Mouse (Mus musculus) cerebellum, postnatal 10 days (tissue): ENCODE measurements around the gene Ank3.

Experiments used
- DNase-seq, 2 experiments: peaks; one replicate each; pipeline ENCODE4 v3.0.0; 2021; ENCODE audit warnings: mixed read lengths in 2 of 2

Ank3 gene

GRCm38 (mm10) chr10:69937291-69937921 lies 538.8 kb downstream of the Ank3 start:
- DNase-seq, result no peak

GRCm38 (mm10) chr10:69939144-69939543 lies 540.6 kb downstream of the Ank3 start:
- no peak for DNase-seq

- DNase-seq, result no peak
These were observed 541.4 kb downstream of the Ank3 start for GRCm38 (mm10) chr10:69939966-69940365.

- DNase-seq, result no peak
These were observed 542.4 kb downstream of the Ank3 start for GRCm38 (mm10) chr10:69941001-69941400.

GRCm38 (mm10) chr10:69944845-69945244 lies 546.3 kb downstream of the Ank3 start:
- no peak for DNase-seq

- peak; percentile 36 to 38 for DNase-seq
These were observed 547.3 kb downstream of the Ank3 start for GRCm38 (mm10) chr10:69945870-69946269.

DNA sequence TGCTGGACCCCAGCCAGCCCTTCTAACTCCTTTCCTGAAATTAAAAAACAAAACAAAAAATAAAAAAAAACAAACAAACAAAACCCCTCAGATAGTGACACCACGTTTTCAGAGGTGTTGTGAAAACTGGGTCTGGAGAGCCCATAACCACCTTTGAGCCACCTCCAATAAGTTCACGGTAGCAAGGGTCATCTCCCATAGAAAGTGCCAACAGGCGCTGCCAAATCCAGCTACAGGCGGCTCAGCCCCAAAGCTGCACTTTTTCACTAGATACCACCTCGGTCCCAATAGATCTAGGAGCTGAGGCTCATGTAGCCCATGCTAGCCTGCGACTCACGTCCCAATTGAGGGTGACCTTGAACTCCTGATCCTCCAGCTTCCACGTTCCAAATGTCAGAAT lies 547.7 kb downstream of the Ank3 start:
- DNase-seq, result no peak

- peak; percentile 52 to 65 for DNase-seq
These were observed 548.5 kb downstream of the Ank3 start for GRCm38 (mm10) chr10:69947093-69947492.

- DNase-seq, result no peak
These were observed 551.8 kb downstream of the Ank3 start for GRCm38 (mm10) chr10:69950236-69950918.

DNA sequence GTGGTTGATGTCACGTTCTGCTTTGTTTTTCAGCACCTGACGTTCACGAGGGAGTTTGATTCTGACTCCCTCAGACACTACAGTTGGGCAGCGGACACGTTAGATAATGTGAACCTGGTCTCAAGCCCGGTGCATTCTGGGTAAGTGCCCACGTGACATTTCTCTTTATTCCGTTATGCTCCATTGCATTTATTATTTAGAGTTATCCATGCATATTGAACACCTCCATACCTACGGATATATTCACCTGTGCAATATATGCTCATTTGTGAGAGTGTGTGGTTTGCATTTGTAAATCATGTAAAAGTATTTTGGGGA lies 552.3 kb downstream of the Ank3 start:
- DNase-seq, result no peak

DNA sequence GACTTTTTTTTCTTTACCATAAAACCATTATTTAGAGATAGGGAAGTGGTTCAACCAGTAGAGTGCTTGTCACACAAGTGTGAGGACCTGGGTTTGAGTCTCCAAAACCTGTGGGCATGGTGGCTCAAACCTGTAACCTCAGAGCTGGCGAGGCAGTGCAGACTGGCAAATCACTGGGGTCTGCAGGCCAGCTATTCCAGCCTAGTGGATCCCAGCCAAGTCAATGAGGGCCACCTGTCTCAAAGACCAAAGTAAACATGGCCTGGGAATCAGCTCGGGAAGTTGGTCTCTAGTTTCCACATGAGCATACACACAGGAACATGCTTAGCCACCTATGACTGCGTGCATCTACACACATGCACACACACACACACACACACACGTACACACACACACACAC lies 552.9 kb downstream of the Ank3 start:
- DNase-seq, result peak; percentile 51 to 68

GRCm38 (mm10) chr10:69952316-69952715 lies 553.7 kb downstream of the Ank3 start:
- DNase-seq, result peak; percentile 60 to 66

GRCm38 (mm10) chr10:69954657-69955267 lies 556.2 kb downstream of the Ank3 start:
- DNase-seq, result no peak

- DNase-seq, result no peak
These were observed 563.7 kb downstream of the Ank3 start for GRCm38 (mm10) chr10:69962226-69962625.

DNA sequence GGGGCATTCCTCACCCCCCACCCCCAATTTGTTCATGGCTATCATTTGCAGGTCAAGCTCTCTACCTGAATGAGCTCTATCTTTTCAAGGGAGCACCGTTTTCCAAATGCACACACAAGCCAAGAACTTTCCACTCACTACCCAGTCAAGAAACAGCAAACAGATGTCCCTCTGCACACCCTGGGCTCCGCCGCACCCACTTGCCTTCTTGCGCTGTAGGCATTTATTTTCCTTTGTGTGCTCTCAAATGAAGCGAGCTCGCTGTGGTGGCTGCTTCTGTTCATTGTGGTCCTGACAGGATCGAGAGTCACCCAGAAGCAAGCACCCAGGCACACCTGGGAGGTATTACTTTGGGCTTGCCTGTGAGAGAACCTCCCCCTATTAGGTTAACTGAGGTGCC lies 564.4 kb downstream of the Ank3 start:
- DNase-seq, result no peak

DNA sequence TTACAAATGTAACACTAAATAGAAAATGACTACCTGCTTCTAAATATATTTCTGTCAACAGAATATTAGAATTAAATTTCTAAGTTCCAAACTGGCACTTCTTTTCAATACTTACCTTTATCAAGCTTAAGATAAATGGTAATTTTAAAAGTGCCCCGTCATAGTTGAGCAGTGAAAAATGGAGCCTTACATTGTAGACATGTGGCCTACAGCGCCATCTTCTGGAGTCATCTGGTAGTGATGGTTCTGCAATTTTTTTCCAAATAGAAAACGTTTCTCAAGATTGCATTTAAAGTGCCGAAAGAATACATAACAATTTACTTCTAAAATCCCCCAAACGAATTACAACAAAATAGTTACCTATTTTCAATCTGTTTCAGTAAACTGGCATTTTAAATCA lies 566.0 kb downstream of the Ank3 start:
- DNase-seq, result peak; percentile 62 to 75

GRCm38 (mm10) chr10:69965085-69965484 lies 566.5 kb downstream of the Ank3 start:
- DNase-seq, result no peak

DNA sequence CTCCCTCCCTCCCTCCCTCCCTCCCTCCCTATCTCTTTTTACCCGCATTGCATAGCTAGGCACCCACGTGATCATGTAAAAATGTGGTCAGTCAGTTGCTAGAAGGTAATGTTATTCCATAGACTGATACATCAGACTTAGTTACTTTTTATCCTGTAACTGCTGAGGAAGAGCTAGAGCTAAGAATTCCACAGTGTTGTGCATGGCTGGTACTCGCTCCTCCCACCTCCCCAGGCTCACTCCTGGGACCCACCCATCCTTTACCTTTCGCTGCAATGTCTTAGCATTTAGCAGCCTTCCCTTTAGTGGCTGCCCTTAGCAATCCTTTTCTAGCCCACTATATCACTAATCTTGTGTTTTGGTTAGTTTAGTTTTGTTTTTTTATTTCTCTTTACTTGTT lies 569.4 kb downstream of the Ank3 start:
- DNase-seq, result no peak

DNA sequence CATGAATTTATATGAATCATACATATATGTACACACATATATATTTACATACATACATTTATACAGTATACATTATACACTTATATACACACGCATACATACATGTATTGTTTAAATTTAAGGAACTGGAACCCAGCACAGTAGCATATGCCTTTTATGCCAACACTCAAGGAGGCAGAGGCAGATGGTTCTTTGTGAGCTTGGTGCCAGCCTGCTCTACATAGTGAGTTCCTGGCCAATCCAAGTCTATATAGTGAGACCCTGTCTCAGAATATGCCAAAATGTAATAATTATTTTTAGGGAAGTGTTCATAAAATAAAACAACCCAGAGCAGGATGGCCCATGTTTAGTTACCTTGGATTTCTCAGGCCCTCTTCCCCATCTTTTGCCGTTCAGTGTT lies 581.1 kb downstream of the Ank3 start:
- DNase-seq, result no peak

- DNase-seq, result no peak
These were observed 583.0 kb downstream of the Ank3 start for GRCm38 (mm10) chr10:69981386-69982097.

DNA sequence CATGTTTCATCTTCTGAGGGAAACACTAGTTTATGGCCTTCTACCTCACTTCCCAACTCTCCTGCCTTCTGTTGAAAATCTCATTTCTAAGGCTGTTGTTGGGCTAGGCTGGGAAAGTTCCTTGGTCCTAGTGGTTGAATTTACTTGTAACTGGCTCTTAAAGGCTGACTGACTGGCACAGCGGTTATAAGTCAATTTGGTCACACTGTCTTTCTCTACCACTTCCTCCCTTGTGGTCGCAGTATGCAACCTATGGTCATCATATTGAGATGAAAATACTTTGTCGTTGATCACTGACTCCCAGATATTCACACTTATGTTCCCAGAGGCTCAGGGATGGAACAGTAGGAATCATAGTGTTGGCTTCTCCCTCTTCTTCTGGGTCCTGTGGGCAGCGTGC lies 584.1 kb downstream of the Ank3 start:
- no peak for DNase-seq

DNA sequence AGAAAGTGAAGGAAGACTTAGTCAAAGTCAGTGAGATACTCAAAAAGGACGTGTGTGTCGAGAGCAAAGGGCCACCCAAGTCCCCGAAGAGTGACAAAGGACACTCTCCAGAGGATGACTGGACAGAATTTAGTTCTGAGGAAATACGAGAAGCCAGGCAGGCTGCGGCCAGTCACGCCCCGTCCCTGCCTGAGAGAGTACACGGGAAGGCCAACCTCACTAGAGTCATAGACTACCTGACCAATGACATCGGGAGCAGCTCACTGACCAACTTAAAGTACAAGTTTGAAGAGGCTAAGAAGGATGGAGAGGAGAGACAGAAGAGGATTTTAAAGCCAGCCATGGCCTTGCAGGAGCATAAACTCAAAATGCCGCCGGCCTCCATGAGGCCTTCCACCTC lies 588.9 kb downstream of the Ank3 start:
- DNase-seq, result no peak

DNA sequence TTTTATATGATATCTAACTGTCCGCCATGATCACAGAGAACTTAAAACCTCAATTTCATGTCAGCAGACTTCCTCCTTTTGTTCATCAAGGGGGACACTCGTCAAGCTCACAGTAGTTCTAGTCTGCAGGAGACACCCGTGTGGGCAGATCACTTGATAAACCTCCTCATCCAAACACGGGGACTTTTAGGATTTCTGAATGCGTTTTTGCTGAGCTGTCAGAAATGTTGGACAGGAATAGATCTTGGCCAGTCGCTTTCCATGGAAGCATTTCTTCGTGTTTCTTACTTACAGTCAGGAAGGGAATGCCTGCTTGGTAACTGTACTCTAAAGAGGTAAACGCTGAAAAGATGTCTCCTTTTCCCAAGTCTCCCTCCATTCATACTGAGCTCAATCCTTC lies 598.5 kb downstream of the Ank3 start:
- no peak for DNase-seq

DNA sequence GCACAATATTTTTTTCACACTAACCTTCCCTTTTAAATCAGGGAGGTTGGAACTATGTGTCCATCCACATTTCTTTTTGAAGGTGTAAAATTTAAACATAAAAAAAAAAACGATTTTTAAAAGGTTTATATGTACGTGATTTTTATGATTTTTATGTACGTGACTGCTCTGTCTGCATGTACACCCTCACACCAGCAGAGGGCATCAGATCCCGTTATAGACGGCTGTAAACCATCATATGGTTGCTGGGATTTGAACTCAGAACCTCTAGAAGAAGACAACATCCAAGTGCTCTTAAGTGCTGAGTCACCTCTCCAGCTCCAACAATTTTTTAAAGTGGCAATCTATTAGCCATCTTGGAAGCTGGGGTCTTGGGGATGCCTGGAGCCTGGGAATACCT lies 605.5 kb downstream of the Ank3 start:
- DNase-seq, result no peak
